Mouse (Mus musculus) midbrain, postnatal 0 days (tissue): ENCODE data around the gene Lix1. TPM values are rescaled to one million over a fixed set of nuclear protein-coding genes. Genes with fewer than 3 reads are reported as not detected.

Experiments
- ATAC-seq: fragments of 200-750 bp; cut with Nextera tagmentation; 2 replicates; pipeline ENCODE4 v1.8.0; 2017; ENCODE audit warnings: moderate number of reproducible peaks, mild to moderate bottlenecking, moderate TSS enrichment, moderate library complexity; ENCODE audit not compliant: low FRiP score
- DNase-seq: peaks from one replicate; pipeline ENCODE4 v3.0.0-alpha.2; 2015; ENCODE audit warnings: low spot score
- H3K27ac ChIP-seq: fragments of 300-500 bp; sonication (generic); 2 replicates; pipeline ENCODE4 v1.5.1; 2014; ENCODE audit warnings: low read depth, mild to moderate bottlenecking, low read length, mixed read lengths
- H3K27me3 ChIP-seq: fragments of 300-500 bp; sonication (generic); 2 replicates; pipeline ENCODE4 v1.6.1; 2014; ENCODE audit warnings: low read length, control low read depth, mixed read lengths; ENCODE audit not compliant: insufficient read depth
- H3K36me3 ChIP-seq: fragments of 300-500 bp; sonication (generic); 2 replicates; pipeline ENCODE4 v1.6.1; 2014; ENCODE audit warnings: low read length, control low read depth, mixed read lengths; ENCODE audit not compliant: insufficient read depth
- H3K4me1 ChIP-seq: fragments of 300-500 bp; sonication (generic); 2 replicates; pipeline ENCODE4 v1.6.1; 2014; ENCODE audit warnings: mild to moderate bottlenecking, control low read depth, antibody characterized with exemption, low read length, mixed read lengths; ENCODE audit not compliant: insufficient read depth
- H3K4me2 ChIP-seq: fragments of 300-500 bp; sonication (generic); 2 replicates; pipeline ENCODE4 v1.6.1; 2014; ENCODE audit warnings: low read depth, mild to moderate bottlenecking, low read length, mixed read lengths; ENCODE audit not compliant: poor library complexity, severe bottlenecking
- H3K4me3 ChIP-seq: fragments of 300-500 bp; sonication (generic); 2 replicates; pipeline ENCODE4 v1.5.1; 2014; ENCODE audit warnings: low read depth, mild to moderate bottlenecking, low read length, moderate library complexity
- H3K9ac ChIP-seq: fragments of 300-500 bp; sonication (generic); replicated peaks from 2 replicates; pipeline ENCODE4 v1.6.1; 2014; ENCODE audit warnings: mild to moderate bottlenecking, low read length, moderate library complexity, mixed read lengths; ENCODE audit not compliant: poor library complexity, severe bottlenecking
- H3K9me3 ChIP-seq: fragments of 300-500 bp; sonication (generic); 2 replicates; pipeline ENCODE4 v1.6.1; 2016; ENCODE audit warnings: low read length, control low read depth
- CTCF ChIP-seq: IDR thresholded peaks from 2 replicates; pipeline ENCODE4 v1.5.1; 2016; ENCODE audit warnings: antibody characterized with exemption, mild to moderate bottlenecking
- WGBS: fragments of 180-500 bp; shearing (Covaris S2); extraction: QIAGEN DNeasy Blood & Tissue Kit; methylation state at CpG from one replicate; pipeline ENCODE4 v1.1.7; 2014; 5-methylcytosine and 5-hydroxymethylcytosine counted together
- polyA plus RNA-seq: library from polyadenylated mRNA; unstranded; fragments of >200 nt; fragmentation: Nextera tagmentation; extraction: Ambion mirVana; gene quantifications from 2 replicates; pipeline ENCODE4 v1.2.1, GENCODE M21; 2015
- total RNA-seq: library from RNA; depleted of rRNA; stranded (reverse); fragments of >200 nt; gene quantifications from 2 replicates; pipeline ENCODE4 v1.2.3, GENCODE M21; 2014

Gene Lix1
- total and polyA plus RNA-seq, 2 experiments from 2014 or later: 10.9 to 11.4 TPM

GRCm38 (mm10) chr17:17441876-17442498, 39.5 kb downstream of the Lix1 start:
- no peaks in the 10 kb centered on the region for H3K36me3 ChIP-seq
- H3K4me1 ChIP-seq: no peaks in the 10 kb centered on the region
- H3K27ac ChIP-seq: no peak overlapping the region
- no peaks in the 10 kb centered on the region for H3K9me3 ChIP-seq
- H3K9ac ChIP-seq: no peak overlapping the region
- TF ChIP-seq CTCF: no peak
- H3K4me2 ChIP-seq: no peak overlapping the region
- 23% methylated on average over 4 of the region's 4 CpGs for WGBS
- ATAC-seq: no peak
- H3K4me3 ChIP-seq: no peak overlapping the region
- H3K27me3 ChIP-seq: no peaks in the 10 kb centered on the region
- DNase-seq: no peak

- TF ChIP-seq CTCF: no peak
These were observed 41.9 kb downstream of the Lix1 start for GRCm38 (mm10) chr17:17444297-17444886.

GRCm38 (mm10) chr17:17446683-17447082, 44.2 kb downstream of the Lix1 start:
- no peaks in the 10 kb centered on the region for H3K9me3 ChIP-seq
- H3K36me3 ChIP-seq: no peaks in the 10 kb centered on the region
- WGBS: 95% methylated on average over 3 of the region's 3 CpGs
- no peaks in the 10 kb centered on the region for H3K27me3 ChIP-seq
- no peak overlapping the region for H3K4me3 ChIP-seq
- no peak for ATAC-seq
- no peaks in the 10 kb centered on the region for H3K4me1 ChIP-seq
- H3K4me2 ChIP-seq: no peak overlapping the region
- H3K9ac ChIP-seq: no peak overlapping the region
- no peak for DNase-seq
- H3K27ac ChIP-seq: no peak overlapping the region
- no peak for TF ChIP-seq CTCF

More at GRCm38 (mm10) chr17:17444297-17444886, 41.9 kb downstream of the Lix1 start:
- H3K4me2 ChIP-seq: no peak overlapping the region
- H3K36me3 ChIP-seq: no peaks in the 10 kb centered on the region
- ATAC-seq: no peak
- H3K27ac ChIP-seq: no peak overlapping the region
- H3K27me3 ChIP-seq: no peaks in the 10 kb centered on the region
- H3K9me3 ChIP-seq: no peaks in the 10 kb centered on the region
- no peaks in the 10 kb centered on the region for H3K4me1 ChIP-seq
- no peak for DNase-seq
- WGBS: 84% methylated on average over 3 of the region's 3 CpGs
- H3K9ac ChIP-seq: no peak overlapping the region
- H3K4me3 ChIP-seq: no peak overlapping the region

- 77% methylated on average over 5 of the region's 5 CpGs for WGBS
- no peaks in the 10 kb centered on the region for H3K27me3 ChIP-seq
- no peak overlapping the region for H3K4me2 ChIP-seq
- TF ChIP-seq CTCF: no peak
- ATAC-seq (peak; percentile 20; the same call in 1 of the 2 replicates), DNase-seq (no peak)
- H3K4me3 ChIP-seq: no peak overlapping the region
- H3K27ac ChIP-seq: no peak overlapping the region
- H3K36me3 ChIP-seq: no peaks in the 10 kb centered on the region
- H3K9ac ChIP-seq: no peak overlapping the region
- H3K4me1 ChIP-seq: no peaks in the 10 kb centered on the region
- H3K9me3 ChIP-seq: no peaks in the 10 kb centered on the region
These were observed 45.3 kb downstream of the Lix1 start for GRCm38 (mm10) chr17:17447821-17448220.

- Histone ChIP-seq H3K4me2 (peak overlapping the region; percentile 59), H3K27ac (peak overlapping the region; percentile 67), H3K9me3 (no peaks in the 10 kb centered on the region), H3K36me3 (no peaks in the 10 kb centered on the region), H3K9ac (peak overlapping the region; percentile 58), H3K4me1 (no peaks in the 10 kb centered on the region), H3K27me3 (no peaks in the 10 kb centered on the region), H3K4me3 (peak overlapping the region; percentile 43)
- WGBS: 2% methylated on average over 17 of the region's 17 CpGs
- peak; percentile 89 for ATAC-seq
- peak; percentile 58 for DNase-seq
- no peak for TF ChIP-seq CTCF
These were observed 46.4 kb downstream of the Lix1 start for GRCm38 (mm10) chr17:17448737-17449440.

- Histone ChIP-seq H3K27ac (peak overlapping the region; percentile 67), H3K27me3 (no peaks in the 10 kb centered on the region), H3K9me3 (no peaks in the 10 kb centered on the region), H3K4me1 (no peaks in the 10 kb centered on the region), H3K36me3 (no peaks in the 10 kb centered on the region), H3K4me3 (peak overlapping the region; percentile 43), H3K4me2 (peak overlapping the region; percentile 59), H3K9ac (peak overlapping the region; percentile 58; the same call in 1 of the 2 replicates)
- DNase-seq (peak; percentile 30), ATAC-seq (peak; percentile 36; the same call in 1 of the 2 replicates)
- WGBS: 5% methylated on average over 5 of the region's 5 CpGs
- TF ChIP-seq CTCF: no peak
These were observed 46.9 kb downstream of the Lix1 start for GRCm38 (mm10) chr17:17449441-17449770.
